Mouse (Mus musculus): ENCODE measurements around the gene Hoxa13. TPM values are rescaled to one million over a fixed set of nuclear protein-coding genes. Genes with fewer than 3 reads are reported as not detected.

The Hoxa13 gene
- total RNA-seq, 1 experiment from 2014 or later, result not detected

DNA sequence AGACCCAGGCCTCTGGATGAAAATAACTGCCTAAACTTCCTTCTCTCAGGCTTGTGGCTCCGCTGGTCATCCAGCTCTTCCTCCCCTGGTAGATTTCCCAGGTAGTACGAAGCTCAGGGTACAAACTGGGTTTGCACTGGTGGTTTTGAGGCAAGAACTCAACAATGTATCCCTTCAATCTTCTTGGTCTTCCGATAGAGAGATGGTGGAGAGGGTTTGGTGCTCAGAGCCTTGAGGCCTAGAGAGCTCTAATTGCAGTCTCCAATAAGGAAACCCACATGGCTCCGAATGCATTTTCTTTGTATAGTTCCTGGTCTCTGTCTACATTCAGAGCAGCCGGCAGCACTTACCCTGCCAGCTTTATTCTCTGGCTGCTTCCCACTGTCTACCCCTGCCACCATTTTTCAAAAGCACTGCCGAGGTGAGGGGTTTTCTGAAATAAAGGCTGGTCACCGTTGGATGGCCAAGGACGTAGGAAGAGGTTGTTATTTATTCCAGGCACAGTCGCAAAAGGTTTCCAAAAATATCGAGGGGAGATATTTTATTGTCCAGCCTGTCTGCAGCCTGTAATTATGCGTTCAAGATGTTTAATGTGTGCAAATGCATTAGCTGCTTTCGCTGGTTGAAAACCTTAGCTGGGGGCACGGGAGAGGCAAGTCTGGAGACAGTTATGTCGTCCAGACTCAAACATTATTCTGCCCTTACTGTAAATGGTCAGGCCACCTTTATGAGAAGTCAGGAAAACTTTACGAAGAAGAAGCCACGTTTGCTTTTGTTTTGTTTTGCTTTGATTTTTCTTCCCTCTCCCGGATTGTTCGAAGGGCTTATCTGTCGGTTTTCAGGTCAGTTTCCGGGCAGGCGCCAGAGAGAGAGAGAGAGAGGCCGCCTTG, 12.3 kb upstream of the Hoxa13 start:
- ATAC-seq (replicated peaks; ENCODE audit: insufficient number of reproducible peaks, low FRiP score, low TSS enrichment, poor library complexity, severe bottlenecking), result no peak

DNA sequence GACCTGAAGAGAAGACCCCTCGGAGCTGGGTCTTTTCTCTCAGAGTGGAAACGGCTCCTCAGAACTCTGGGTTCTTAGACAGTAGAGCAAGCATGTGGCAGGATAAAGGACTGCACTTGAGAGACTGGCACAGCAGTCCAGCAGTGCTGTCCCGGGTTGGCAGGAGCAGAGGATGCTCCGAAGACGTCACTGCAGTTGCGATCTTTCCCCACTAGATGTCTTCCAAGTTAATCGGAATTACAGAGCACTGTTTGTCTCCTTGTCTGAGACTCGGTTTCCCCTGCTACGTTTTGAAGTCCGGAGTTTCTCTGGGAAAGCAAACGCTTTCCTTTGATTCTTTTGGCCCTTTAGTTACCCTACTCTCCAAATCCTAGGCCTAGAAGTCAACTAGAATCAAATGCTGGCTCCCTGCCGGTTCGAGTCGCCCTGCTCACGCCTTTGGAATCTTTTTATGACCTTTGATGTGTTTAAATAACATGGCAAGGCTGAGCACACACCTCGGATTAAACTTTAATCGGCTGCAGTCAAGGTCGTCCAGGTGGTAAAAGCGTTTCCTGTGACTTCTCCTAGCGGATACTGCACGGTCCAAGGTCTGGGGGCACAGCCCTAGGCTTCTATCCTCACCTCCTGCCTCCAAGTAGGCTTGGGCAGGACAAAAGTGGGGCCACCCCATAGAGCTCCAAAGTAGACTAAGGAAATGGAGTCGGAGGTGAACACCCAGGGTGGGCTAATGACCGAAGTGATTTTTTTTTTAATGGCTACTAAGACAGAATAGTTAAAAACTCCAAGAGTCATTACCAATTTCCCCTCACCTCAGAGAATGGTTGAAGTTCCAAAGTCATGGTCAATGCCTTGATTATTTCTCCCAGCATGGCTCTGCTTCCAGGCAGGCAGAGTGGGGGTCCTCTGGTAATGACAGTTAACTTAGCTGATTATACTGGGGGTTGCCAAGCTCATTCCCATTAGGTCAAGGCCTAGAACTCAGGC, 10.1 kb upstream of the Hoxa13 start:
- ATAC-seq (replicated peaks; ENCODE audit: insufficient number of reproducible peaks, low FRiP score, low TSS enrichment, poor library complexity, severe bottlenecking), result no peak

DNA sequence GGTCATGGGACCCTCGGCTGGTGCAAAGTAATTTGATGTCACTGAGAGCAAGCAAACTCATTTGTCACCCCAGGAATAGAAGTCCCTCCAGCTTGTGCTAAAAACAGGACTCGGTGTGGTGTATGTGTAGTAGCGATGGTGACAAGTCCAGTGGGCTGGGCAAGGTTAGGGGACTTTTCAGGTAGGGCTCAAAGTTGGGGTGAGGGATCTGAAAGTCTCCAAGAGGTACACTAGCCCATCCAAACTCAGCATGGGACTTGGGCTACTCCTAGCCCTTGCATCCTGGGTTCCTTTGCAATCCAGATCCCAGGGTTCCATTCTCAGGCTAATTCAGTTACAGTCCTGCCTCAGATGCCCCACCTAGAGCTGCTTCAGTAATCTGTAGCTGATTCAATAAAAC, 8.1 kb upstream of the Hoxa13 start:
- ATAC-seq (replicated peaks; ENCODE audit: insufficient number of reproducible peaks, low FRiP score, low TSS enrichment, poor library complexity, severe bottlenecking), result no peak

DNA sequence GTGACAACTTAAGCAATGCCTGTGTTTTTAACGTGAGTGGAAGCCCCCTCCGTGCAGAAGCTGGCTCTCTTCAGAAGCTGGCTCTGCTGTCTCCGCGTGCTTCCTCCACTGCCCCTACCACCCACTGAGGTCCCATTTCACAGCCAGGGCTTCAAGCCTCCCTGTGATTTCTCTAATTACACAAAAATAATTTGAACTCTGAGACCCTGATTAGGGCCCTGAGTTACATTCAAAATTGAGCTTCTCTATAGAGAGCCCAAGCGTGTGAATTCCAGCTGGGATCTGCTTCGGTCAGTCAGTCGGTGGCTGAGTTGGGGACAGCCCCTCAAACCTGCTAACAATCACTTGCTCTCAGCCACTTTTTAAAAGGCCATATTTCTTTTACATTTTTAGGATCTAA, 7.7 kb upstream of the Hoxa13 start:
- no peak for ATAC-seq (replicated peaks; ENCODE audit: insufficient number of reproducible peaks, low FRiP score, low TSS enrichment, poor library complexity, severe bottlenecking)

DNA sequence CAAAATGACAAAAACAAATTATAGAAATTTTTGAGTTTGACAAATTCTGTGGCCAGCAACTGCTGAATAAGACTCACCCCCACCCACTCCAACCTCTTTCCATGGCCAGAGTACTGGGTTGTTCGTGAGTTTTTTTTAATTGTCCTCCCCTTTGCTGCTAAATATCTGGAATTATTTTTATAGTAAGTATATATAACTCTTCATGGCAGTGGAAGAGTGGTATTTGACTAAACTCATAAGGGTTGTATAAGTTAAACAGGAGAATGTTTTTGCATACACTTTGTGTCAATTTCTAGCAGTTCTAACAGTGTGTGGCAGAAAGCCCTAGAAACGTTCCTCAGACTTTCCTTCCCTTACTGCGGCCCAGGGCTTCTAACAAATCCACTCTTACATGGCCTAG, 7.0 kb upstream of the Hoxa13 start:
- ATAC-seq (replicated peaks; ENCODE audit: insufficient number of reproducible peaks, low FRiP score, low TSS enrichment, poor library complexity, severe bottlenecking), result no peak

DNA sequence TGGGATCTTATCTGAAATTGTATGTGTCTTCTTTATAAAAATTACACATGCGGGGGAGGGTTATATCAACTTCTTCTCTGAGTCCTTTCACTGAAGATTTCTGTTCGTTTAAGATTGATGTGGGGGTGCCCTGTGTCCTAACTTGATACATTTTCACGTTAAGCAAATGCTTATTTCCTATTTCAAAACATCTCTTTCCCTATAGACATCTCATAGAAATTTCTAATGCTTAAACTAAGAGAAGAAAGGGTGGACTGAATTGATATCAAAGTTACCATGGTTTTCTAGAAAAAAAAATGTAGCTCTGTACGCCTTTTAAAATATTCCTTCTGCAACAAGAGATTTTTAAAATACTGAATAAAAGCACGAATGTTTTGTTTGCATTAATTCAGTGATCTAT, 6.5 kb upstream of the Hoxa13 start:
- ATAC-seq (replicated peaks; ENCODE audit: insufficient number of reproducible peaks, low FRiP score, low TSS enrichment, poor library complexity, severe bottlenecking), result no peak

DNA sequence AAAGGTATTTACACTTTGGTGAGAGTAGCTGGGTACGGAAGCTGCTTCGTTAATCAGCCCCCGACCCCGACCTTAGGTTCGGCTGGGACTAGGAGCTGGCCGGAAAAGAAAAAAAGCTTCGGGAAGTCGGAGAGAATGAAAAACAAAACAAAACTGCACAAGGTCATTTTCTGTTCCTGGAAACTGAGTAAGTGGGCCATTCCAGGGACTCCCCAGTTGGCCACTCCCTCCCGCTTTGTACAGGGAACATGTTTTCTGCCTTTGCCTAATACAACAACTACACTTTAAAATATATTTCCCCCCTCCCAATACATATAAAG, 5.9 kb upstream of the Hoxa13 start:
- no peak for ATAC-seq (replicated peaks; ENCODE audit: insufficient number of reproducible peaks, low FRiP score, low TSS enrichment, poor library complexity, severe bottlenecking)

DNA sequence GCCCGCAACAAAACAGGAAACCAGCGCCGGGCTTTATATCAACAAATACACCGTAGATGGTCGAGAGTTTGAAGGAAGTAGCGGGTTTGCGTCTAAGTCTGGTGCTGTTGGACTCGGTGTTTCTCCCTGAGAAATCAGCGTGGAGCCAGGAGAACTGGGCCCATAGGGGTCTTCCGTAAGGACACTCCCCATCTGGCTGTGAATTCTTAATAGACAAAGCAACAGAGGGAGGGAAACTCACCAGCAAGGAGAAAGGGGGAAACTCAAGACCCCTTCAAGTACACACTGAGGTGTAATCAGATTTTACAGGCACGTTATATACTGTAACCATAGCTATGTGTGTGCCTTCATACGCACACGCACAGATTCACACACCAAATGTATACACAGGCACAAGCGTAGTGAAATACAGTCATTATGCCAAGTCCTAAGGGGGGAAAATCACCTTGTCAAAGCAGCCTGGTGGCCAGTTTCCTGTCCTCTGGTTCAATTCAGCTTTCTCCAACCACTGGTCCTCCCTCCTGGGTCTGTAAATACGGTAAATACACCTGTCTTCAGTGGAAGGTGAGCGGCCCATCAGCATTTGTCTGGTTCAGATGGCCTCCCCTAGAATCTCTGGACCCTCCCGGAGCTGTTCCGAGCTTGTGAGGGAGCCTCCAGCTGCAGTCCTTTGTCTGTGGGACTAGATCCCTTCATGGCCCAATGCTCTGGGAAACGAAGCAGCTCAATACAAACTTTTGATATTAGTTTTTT, 5.4 kb upstream of the Hoxa13 start:
- no peak for ATAC-seq (replicated peaks; ENCODE audit: insufficient number of reproducible peaks, low FRiP score, low TSS enrichment, poor library complexity, severe bottlenecking)

DNA sequence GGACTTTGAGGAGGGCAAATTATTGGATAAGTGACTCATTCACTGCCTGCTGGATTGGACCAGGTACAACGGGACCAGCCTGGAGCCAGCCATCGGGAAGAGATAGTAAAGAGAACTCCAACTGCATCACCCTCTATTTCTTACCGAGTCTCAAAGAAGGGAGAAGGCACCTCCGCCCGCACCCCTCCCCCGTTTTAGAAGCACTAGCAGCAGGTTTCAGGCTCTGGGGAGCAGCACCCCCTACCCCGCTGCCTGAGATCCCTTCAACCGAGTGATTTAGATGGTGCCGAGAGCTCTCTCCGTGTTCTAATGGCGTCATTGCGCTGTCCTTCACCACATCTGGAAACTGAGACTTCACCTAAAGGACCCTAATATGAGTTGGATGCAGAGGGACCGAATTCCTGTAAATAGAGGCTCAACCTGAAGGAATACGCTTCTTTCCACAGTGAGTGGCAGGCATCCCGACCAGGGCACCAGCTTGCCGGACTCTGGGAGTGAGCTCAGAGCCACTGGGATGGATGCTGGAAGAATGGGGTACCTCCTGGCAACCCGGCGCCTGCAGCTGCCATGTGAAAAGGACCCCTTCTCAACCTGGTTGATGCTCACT, 4.7 kb upstream of the Hoxa13 start:
- ATAC-seq (replicated peaks; ENCODE audit: insufficient number of reproducible peaks, low FRiP score, low TSS enrichment, poor library complexity, severe bottlenecking), result no peak

DNA sequence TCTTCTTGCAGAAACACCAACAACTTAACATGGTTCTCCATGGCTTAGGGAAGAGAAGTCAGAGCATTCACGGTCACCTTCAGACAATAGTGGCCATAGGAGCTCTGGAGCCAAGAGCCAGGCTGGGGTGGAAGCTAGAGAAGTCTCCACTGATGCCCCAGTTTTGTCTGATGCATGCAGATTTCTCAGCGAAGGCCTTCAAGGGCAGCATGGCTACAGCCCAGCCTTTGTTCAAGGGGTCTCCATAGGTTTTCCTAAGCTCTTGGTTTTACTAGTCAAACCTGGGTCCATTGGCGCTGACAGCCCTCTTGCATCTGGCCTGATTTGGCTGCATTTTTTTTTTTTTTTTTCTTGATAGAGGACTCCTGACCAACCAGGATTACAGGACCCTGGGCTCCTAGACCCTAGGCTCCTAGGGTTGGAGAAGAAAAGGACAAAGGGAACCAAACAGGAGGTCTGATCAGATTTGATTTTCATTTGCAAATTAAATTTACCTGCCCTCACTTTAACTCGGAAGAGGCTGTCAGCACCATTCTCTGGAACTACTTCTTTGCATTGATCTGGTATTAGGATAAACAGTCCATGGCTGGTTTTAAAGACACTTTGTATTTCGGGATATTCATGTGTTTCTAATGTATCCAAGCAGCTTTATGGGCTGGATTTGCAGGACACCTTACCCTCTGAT, 3.6 kb upstream of the Hoxa13 start:
- no peak for ATAC-seq (replicated peaks; ENCODE audit: insufficient number of reproducible peaks, low FRiP score, low TSS enrichment, poor library complexity, severe bottlenecking)

DNA sequence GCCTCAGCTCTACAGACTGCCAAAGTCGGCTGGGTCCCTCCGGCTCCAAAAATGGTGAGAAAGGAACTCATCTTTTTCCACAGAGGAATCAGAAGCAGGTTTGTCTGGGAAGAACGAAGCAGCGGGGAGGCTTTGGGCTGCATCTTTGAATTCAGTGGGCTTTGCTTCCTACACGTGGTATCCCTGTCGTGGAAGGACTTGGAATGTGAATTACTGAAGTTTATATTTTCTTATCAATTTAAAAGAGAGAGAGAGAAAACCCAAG, 2.6 kb upstream of the Hoxa13 start:
- no peak for ATAC-seq (replicated peaks; ENCODE audit: insufficient number of reproducible peaks, low FRiP score, low TSS enrichment, poor library complexity, severe bottlenecking)

DNA sequence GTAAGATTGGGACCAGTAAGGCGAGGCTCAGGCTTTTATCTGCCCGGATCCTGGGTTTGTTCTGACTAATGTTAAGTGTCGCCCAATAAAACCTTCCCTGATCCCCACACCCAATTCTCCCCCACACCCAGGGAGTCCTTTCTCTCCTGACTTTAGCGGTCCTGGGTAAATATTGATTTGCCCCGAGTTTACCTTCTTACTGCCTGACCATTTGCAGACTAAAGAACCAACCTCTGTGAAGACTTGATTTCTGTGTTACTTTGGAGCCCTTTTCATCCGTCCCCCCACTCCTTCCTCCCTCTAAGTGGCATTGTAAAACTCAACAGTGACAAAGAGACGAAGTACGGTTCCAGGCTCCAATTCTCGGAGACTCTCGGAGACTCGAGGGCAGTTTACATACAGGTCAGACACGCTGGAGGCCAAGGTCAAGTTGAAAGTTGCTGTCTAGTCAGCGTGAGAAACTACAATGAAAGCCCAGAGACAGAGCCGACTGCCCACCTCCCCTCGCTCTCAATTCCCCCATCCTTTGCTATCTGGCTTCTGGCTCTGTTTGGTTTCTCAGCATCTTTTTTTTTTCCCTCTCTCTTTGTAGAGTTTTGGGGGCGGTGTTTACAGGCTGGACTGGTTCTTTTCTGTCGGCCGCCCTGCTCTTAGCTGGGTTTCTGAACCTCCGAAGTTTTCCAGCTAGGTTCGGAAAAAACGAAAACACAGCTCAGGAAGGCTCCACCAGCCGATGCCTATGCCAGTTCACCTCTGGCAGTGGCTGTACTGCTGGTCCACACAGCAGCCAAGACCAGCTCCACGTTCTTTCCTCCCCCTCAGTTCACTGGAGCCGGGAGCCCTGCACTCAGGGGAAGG, 2.0 kb upstream of the Hoxa13 start:
- no peak for ATAC-seq (replicated peaks; ENCODE audit: insufficient number of reproducible peaks, low FRiP score, low TSS enrichment, poor library complexity, severe bottlenecking)

DNA sequence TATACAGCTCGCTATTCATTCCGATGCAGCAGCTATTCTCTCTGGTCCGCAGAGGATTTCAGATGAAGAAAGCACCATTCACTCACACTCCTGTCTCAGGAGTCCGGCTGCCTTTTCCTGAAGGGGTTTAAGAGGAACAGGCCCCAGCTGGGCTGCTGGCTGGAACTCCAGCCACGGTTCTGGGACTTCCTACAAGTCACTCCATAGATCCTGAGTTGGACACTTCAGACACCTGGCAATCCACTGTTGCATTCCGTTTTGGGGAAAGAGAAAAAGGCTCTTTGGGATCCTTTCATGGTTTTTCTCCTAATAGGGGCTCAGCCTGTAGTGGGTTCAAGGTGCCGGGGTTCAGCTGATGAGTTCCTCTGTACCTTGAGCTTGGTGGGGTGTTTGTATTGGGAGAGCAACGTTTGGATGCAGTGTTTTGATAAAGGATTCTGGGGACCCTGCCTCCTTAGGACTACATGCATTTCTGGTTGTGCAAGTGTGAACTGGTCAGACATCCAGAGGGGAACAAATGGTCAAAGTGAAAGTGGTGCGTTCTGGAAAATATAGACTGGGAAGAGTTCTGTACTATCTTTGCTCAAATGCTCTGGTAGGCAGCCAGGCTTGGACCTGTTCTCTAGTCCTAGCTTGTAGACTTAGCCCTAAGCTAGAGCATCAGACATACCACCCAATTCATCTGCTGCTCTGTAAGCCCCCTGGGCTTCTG, 1.2 kb upstream of the Hoxa13 start:
- ATAC-seq (replicated peaks; ENCODE audit: insufficient number of reproducible peaks, low FRiP score, low TSS enrichment, poor library complexity, severe bottlenecking), result no peak

DNA sequence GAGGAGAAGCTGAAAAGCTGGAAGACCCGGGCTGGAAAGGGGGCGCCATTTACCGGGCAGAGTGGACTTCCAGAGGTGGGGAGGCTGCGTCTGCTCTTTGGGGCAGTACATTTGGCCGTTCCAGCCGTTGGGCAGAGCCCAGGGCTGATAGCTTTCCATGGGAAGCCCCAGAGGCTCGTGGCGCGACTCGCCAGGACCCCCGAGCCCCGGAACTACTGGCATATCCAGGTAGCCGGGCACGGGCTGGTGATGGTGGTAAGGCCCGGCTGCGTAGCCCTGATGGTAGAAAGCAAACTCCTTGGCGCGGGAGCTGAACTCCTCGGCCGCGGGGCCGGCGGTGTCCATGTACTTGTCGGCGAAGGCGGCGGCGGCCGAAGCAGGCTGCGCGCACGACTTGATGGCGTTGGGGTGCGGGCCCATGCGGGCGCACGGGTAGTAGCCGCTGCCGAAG, 844 bp downstream of the Hoxa13 start:
- ATAC-seq (replicated peaks; ENCODE audit: insufficient number of reproducible peaks, low FRiP score, low TSS enrichment, poor library complexity, severe bottlenecking), result no peak

DNA sequence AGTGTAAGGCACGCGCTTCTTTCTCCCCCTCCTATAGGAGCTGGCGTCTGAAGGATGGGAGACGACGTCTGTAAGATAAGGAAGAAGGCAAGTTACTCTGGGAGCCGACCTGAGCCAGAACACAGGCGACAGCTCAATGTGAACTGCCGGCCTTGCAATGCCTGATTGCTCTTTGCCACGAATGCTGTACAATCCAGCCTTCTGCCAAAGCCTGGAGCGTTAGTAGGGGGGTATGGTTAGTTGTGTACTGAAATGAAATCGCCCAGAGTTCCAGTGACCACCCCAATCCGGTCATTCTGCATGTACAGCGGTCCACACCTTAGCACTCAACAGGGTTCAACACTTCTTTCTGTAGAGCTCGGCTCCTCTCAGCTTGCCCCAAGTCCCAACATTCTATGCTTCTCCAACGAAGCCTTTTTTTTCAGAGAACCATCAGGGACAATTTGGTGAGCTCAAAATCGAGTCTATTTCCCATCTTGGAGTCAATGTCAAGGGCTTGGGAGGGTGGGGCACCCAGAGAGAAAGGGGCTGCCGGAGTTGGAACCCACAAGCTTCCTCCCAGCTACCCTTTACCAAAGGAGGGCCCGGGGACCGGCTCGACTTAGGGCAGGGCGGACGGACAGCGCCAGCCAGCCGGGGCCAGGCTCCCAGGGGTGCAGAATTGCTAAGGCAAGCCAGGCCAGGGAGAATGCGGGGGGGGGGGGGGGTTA, 1.4 kb downstream of the Hoxa13 start:
- no peak for ATAC-seq (replicated peaks; ENCODE audit: insufficient number of reproducible peaks, low FRiP score, low TSS enrichment, poor library complexity, severe bottlenecking)

DNA sequence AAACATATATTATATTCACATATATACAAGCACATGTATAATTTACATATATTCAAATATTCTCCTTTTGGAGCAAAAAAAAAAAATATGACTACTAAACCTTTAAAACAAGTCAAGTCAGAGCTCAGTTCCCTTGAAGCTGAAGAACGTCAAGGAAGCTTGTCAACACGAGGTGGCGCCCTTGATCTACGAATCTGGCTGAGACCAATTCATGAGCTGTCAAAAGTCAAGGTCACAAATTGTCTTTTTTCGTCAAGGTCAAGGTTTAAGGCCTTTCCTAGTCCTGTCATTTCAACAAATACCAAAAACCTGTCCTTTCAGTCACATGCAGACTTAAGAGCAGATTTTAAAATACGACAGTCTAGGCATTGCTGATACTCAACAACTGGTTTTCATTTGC, 3.7 kb downstream of the Hoxa13 start:
- no peak; the same call in 1 of the 2 replicates for ATAC-seq (replicated peaks; ENCODE audit: insufficient number of reproducible peaks, low FRiP score, low TSS enrichment, poor library complexity, severe bottlenecking)
